Mouse (Mus musculus): ENCODE results near the gene D7Ertd443e.
A peak's percentile ranks its signal among the peaks of the same experiment; 100 is the strongest.

D7Ertd443e gene

GRCm38 (mm10) chr7:134385561-134385960, at the start of gene D7Ertd443e:
Gene D7Ertd443e, minus strand, starts transcription at chr7:134385661.
- DNase-seq = no peak

GRCm38 (mm10) chr7:134431681-134432080, 46.2 kb upstream of the D7Ertd443e start:
- DNase-seq = no peak

GRCm38 (mm10) chr7:134428676-134429075, 43.2 kb upstream of the D7Ertd443e start:
- no peak for DNase-seq

GRCm38 (mm10) chr7:134415014-134415413, 29.6 kb upstream of the D7Ertd443e start:
- no peak for DNase-seq

- peak in 1 of 2 experiments; percentile 2 for DNase-seq
These were observed 28.7 kb upstream of the D7Ertd443e start for GRCm38 (mm10) chr7:134414005-134414690.

- DNase-seq = no peak
These were observed 23.2 kb upstream of the D7Ertd443e start for GRCm38 (mm10) chr7:134408641-134409040.

GRCm38 (mm10) chr7:134400746-134401145, 15.3 kb upstream of the D7Ertd443e start:
- DNase-seq = no peak

- DNase-seq = no peak
These were observed 11.3 kb upstream of the D7Ertd443e start for GRCm38 (mm10) chr7:134396769-134397168.

GRCm38 (mm10) chr7:134382791-134383190, 2.7 kb downstream of the D7Ertd443e start:
- no peak for DNase-seq

- DNase-seq = peak; percentile 21 to 22
These were observed 4.0 kb downstream of the D7Ertd443e start for GRCm38 (mm10) chr7:134381407-134381861.

- no peak for DNase-seq
These were observed 7.2 kb downstream of the D7Ertd443e start for GRCm38 (mm10) chr7:134378273-134378672.

GRCm38 (mm10) chr7:134376786-134377185, 8.7 kb downstream of the D7Ertd443e start:
- no peak for DNase-seq

- DNase-seq = no peak
These were observed 13.2 kb downstream of the D7Ertd443e start for GRCm38 (mm10) chr7:134372276-134372675.

GRCm38 (mm10) chr7:134369241-134369640, 16.2 kb downstream of the D7Ertd443e start:
- DNase-seq = no peak

GRCm38 (mm10) chr7:134362257-134362870, 23.1 kb downstream of the D7Ertd443e start:
- no peak for DNase-seq

GRCm38 (mm10) chr7:134348825-134349224, 36.6 kb downstream of the D7Ertd443e start:
- DNase-seq = no peak

- no peak for DNase-seq
These were observed 43.3 kb downstream of the D7Ertd443e start for GRCm38 (mm10) chr7:134342202-134342601.

- DNase-seq = no peak
These were observed 49.5 kb downstream of the D7Ertd443e start for GRCm38 (mm10) chr7:134335951-134336350.

- no peak for DNase-seq
These were observed 64.5 kb downstream of the D7Ertd443e start for GRCm38 (mm10) chr7:134320979-134321378.

GRCm38 (mm10) chr7:134302084-134302483, 83.4 kb downstream of the D7Ertd443e start:
- DNase-seq = no peak

- DNase-seq = no peak
These were observed 84.2 kb downstream of the D7Ertd443e start for GRCm38 (mm10) chr7:134301285-134301684.

- DNase-seq = no peak
These were observed 92.7 kb downstream of the D7Ertd443e start for GRCm38 (mm10) chr7:134292750-134293149.

GRCm38 (mm10) chr7:134289611-134290301, 95.7 kb downstream of the D7Ertd443e start:
- no peak for DNase-seq

GRCm38 (mm10) chr7:134289126-134289525, 96.3 kb downstream of the D7Ertd443e start:
- DNase-seq = no peak
